ENCODE assay signal across 8 mouse cellular contexts in the genomic region with DNA sequence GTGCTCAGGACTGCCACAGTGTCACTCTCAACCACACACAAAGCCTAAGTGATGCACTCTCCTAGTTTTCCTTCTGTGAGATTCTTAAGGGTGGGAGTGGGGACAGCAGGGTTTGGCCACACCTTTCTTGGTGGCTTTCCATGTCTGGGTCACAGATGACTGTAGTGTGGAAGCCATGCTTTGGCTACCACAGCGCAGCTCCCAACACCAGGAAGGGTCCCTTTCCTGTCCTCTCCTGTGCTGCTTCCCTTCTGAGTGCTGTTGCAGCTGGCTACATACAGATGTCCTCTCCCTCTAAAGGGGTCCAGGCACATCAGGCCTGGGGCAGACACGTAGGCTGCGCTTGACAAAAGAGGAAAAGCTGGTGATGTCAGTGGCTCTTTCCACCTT. TPM values are rescaled to one million over a fixed set of nuclear protein-coding genes. Genes with fewer than 3 reads are reported as not detected.
DNase-seq lines count a peak whose midpoint lies in the region; ATAC-seq and TF ChIP-seq lines count a peak whose summit lies in the region.

No protein-coding gene starts in this region.

- peak overlapping the region; percentile 91 for H3K27ac ChIP-seq in gastrocnemius, adult 2 months
- peak overlapping the region; percentile 84 for H3K27ac ChIP-seq in forebrain, embryonic 10.5 days
- H3K27ac ChIP-seq in hindbrain, embryonic 13.5 days = peak overlapping the region; percentile 81
- H3K27ac ChIP-seq in liver, embryonic 15.5 days (replicated peaks) = peak overlapping the region; percentile 85

- peaks cover 23% of the 10 kb centered on the region for H3K36me3 ChIP-seq in forebrain, embryonic 10.5 days (replicated peaks)
- peaks cover 9% of the 10 kb centered on the region for H3K36me3 ChIP-seq in hindbrain, embryonic 13.5 days
- no peaks in the 10 kb centered on the region for H3K36me3 ChIP-seq in liver, embryonic 15.5 days (replicated peaks)

- H3K4me2 ChIP-seq in hindbrain, embryonic 13.5 days = no peak overlapping the region
- no peak overlapping the region; the same call in 1 of the 2 replicates for H3K4me2 ChIP-seq in liver, embryonic 15.5 days

- H3K9me3 ChIP-seq in forebrain, embryonic 10.5 days = no peaks in the 10 kb centered on the region
- H3K9me3 ChIP-seq in hindbrain, embryonic 13.5 days = no peaks in the 10 kb centered on the region
- no peaks in the 10 kb centered on the region for H3K9me3 ChIP-seq in liver, embryonic 15.5 days (replicated peaks)

- peak overlapping the region; percentile 51 for H3K4me3 ChIP-seq in gastrocnemius, adult 2 months
- no peak overlapping the region for H3K4me3 ChIP-seq in forebrain, embryonic 10.5 days
- H3K4me3 ChIP-seq in hindbrain, embryonic 13.5 days = no peak overlapping the region
- H3K4me3 ChIP-seq in liver, embryonic 15.5 days (replicated peaks) = no peak overlapping the region

- 91% methylated on average over 3 of the region's 3 CpGs for WGBS in forebrain, embryonic 10.5 days
- WGBS in hindbrain, embryonic 13.5 days = 75% methylated on average over 3 of the region's 3 CpGs
- 73% methylated on average over 3 of the region's 3 CpGs for WGBS in liver, embryonic 15.5 days (ENCODE audit: insufficient replicate concordance)

- intact Hi-C loops in gastrocnemius, adult 2 months (cut with DNase I) = loop anchor here (2.0 kb wide), 1 partner anchor 37 kb away; the partner anchor contains the start of gene Fmnl3

- 0 out of 2 replicates have a peak overlapping the region, but pooled peaks have one; percentile 31 for H3K9ac ChIP-seq in hindbrain, embryonic 13.5 days
- H3K9ac ChIP-seq in liver, embryonic 15.5 days = no peak overlapping the region

- DNase-seq in gastrocnemius, adult 2 months = peak; percentile 51
- DNase-seq in gastrocnemius, postnatal 10 days = no peak
- DNase-seq in forebrain, embryonic 10.5 days (ENCODE audit: extremely low spot score, low spot score) = no peak
- DNase-seq in layer of hippocampus, adult 8-10 months (ENCODE audit: low spot score in 2 of 2) = no peak
- no peak for DNase-seq in urinary bladder, adult 2 months (ENCODE audit: low spot score)
- DNase-seq in thymus, postnatal 0 days (ENCODE audit: low spot score) = no peak

- no peak for ATAC-seq in hindbrain, embryonic 13.5 days (ENCODE audit: low FRiP score)
- ATAC-seq in liver, embryonic 15.5 days (ENCODE audit: insufficient read depth) = no peak

- no peaks in the 10 kb centered on the region for H3K27me3 ChIP-seq in forebrain, embryonic 10.5 days (ENCODE audit: poor library complexity, severe bottlenecking)
- H3K27me3 ChIP-seq in hindbrain, embryonic 13.5 days = no peaks in the 10 kb centered on the region
- no peaks in the 10 kb centered on the region for H3K27me3 ChIP-seq in liver, embryonic 15.5 days

- no peak for TF ChIP-seq CTCF in gastrocnemius, adult 2 months (IDR thresholded peaks at IDR 0.05)

- H3K4me1 ChIP-seq in forebrain, embryonic 10.5 days = peaks cover 63% of the 10 kb centered on the region
- H3K4me1 ChIP-seq in hindbrain, embryonic 13.5 days (replicated peaks) = peaks cover 31% of the 10 kb centered on the region
- peaks cover 73% of the 10 kb centered on the region for H3K4me1 ChIP-seq in liver, embryonic 15.5 days (replicated peaks)

RNA-seq across cellular contexts. Expression of gene Fmnl3, which starts 36.6 kb away (rescaled TPM):
- total RNA-seq in gastrocnemius, adult 2 months (2021) = 1 to 10 TPM; 5.5 to 7.2 TPM
- 10 to 100 TPM; 17.6 to 26.2 TPM for total RNA-seq in gastrocnemius, postnatal 10 days (2021)
- polyA plus RNA-seq in forebrain, embryonic 10.5 days (2016; fragmentation: Nextera tagmentation; extraction: Ambion mirVana) = 14.3 and 16.9 TPM in 2 replicates
- 8.2 and 8.8 TPM in 2 replicates for polyA plus RNA-seq in hindbrain, embryonic 13.5 days (2015; fragmentation: Nextera tagmentation; extraction: Ambion mirVana)
- 3.5 and 3.8 TPM in 2 replicates for polyA plus RNA-seq in liver, embryonic 15.5 days (2015; fragmentation: Nextera tagmentation; extraction: Ambion mirVana)
- total RNA-seq in layer of hippocampus, adult 8-10 months (2022) = 10 to 100 TPM in 3 of 4 experiments, 1 to 10 TPM in 1; 8.9 to 19.6 (median 14.1) TPM
- polyA plus RNA-seq in urinary bladder, adult 2 months (2012; rRNA removed) = 8.9 and 9.9 TPM in 2 replicates
- 21.2 and 22.3 TPM in 2 replicates for polyA plus RNA-seq in thymus, postnatal 0 days (2015; fragmentation: Nextera tagmentation; extraction: Ambion mirVana)

RNA-seq across cellular contexts. Expression of gene Fam186b, which starts 38.0 kb away (rescaled TPM):
- total RNA-seq in gastrocnemius, adult 2 months (2021) = not detected
- not detected for total RNA-seq in gastrocnemius, postnatal 10 days (2021)
- polyA plus RNA-seq in forebrain, embryonic 10.5 days (2016; fragmentation: Nextera tagmentation; extraction: Ambion mirVana) = 0.11 and 0.17 TPM in 2 replicates
- polyA plus RNA-seq in hindbrain, embryonic 13.5 days (2015; fragmentation: Nextera tagmentation; extraction: Ambion mirVana) = 0.47 and 0.69 TPM in 2 replicates
- not detected in 2 replicates for polyA plus RNA-seq in liver, embryonic 15.5 days (2015; fragmentation: Nextera tagmentation; extraction: Ambion mirVana)
- 1 to 10 TPM in 3 of 4 experiments, under 1 TPM in 1; 0.61 to 2.6 (median 1.6) TPM for total RNA-seq in layer of hippocampus, adult 8-10 months (2022)
- 0.04 and 0.07 TPM in 2 replicates for polyA plus RNA-seq in urinary bladder, adult 2 months (2012; rRNA removed)
- polyA plus RNA-seq in thymus, postnatal 0 days (2015; fragmentation: Nextera tagmentation; extraction: Ambion mirVana) = 0.05 and 0.08 TPM in 2 replicates

RNA-seq across cellular contexts. Expression of gene Prpf40b, which starts 38.8 kb away (rescaled TPM):
- 10 to 100 TPM; 24.8 to 27.0 TPM for total RNA-seq in gastrocnemius, adult 2 months (2021)
- total RNA-seq in gastrocnemius, postnatal 10 days (2021) = 10 to 100 TPM; 23.3 to 28.8 TPM
- polyA plus RNA-seq in forebrain, embryonic 10.5 days (2016; fragmentation: Nextera tagmentation; extraction: Ambion mirVana) = 60.7 and 62.2 TPM in 2 replicates
- 116 and 124 TPM in 2 replicates for polyA plus RNA-seq in hindbrain, embryonic 13.5 days (2015; fragmentation: Nextera tagmentation; extraction: Ambion mirVana)
- polyA plus RNA-seq in liver, embryonic 15.5 days (2015; fragmentation: Nextera tagmentation; extraction: Ambion mirVana) = 6.6 and 8.8 TPM in 2 replicates
- 100 to 1,000 TPM in 1 of 4 experiments, 10 to 100 TPM in 3; 93.1 to 117 (median 99.9) TPM for total RNA-seq in layer of hippocampus, adult 8-10 months (2022)
- polyA plus RNA-seq in urinary bladder, adult 2 months (2012; rRNA removed) = 67.8 and 74.1 TPM in 2 replicates
- 13.0 and 14.0 TPM in 2 replicates for polyA plus RNA-seq in thymus, postnatal 0 days (2015; fragmentation: Nextera tagmentation; extraction: Ambion mirVana)

RNA-seq across cellular contexts. Expression of gene Tmbim6, which starts 59.0 kb away (rescaled TPM):
- total RNA-seq in gastrocnemius, adult 2 months (2021) = 100 to 1,000 TPM; 181 to 184 TPM
- total RNA-seq in gastrocnemius, postnatal 10 days (2021) = 100 to 1,000 TPM; 189 to 194 TPM
- 267 and 272 TPM in 2 replicates for polyA plus RNA-seq in forebrain, embryonic 10.5 days (2016; fragmentation: Nextera tagmentation; extraction: Ambion mirVana)
- 255 and 257 TPM in 2 replicates for polyA plus RNA-seq in hindbrain, embryonic 13.5 days (2015; fragmentation: Nextera tagmentation; extraction: Ambion mirVana)
- polyA plus RNA-seq in liver, embryonic 15.5 days (2015; fragmentation: Nextera tagmentation; extraction: Ambion mirVana) = 278 and 304 TPM in 2 replicates
- 100 to 1,000 TPM; 349 to 403 (median 360) TPM for total RNA-seq in layer of hippocampus, adult 8-10 months (2022)
- polyA plus RNA-seq in urinary bladder, adult 2 months (2012; rRNA removed) = 331 and 342 TPM in 2 replicates
- 398 and 433 TPM in 2 replicates for polyA plus RNA-seq in thymus, postnatal 0 days (2015; fragmentation: Nextera tagmentation; extraction: Ambion mirVana)
